Mouse (Mus musculus) kidney, adult 2 months (tissue): ENCODE measurements at regions not wholly inside any gene's neighbourhood (a gene's known extent, or its start where the extent isn't known, plus 50 kb on each side); places are given as distances from the start of the nearest gene placed in this dataset.

Experiments used
- CTCF ChIP-seq: fragments of 200-500 bp; conservative IDR thresholded peaks from 2 replicates; pipeline ENCODE4 v1.5.1; 2011; ENCODE audit warnings: low read depth, mild to moderate bottlenecking, control low read depth, low read length, moderate library complexity, mixed read lengths; ENCODE audit not compliant: insufficient read depth, insufficient read length
- POLR2A ChIP-seq: fragments of 200-500 bp; IDR thresholded peaks from one replicate; pipeline ENCODE4 v1.6.1; 2011; ENCODE audit warnings: low read depth, low read length, control low read depth

DNA sequence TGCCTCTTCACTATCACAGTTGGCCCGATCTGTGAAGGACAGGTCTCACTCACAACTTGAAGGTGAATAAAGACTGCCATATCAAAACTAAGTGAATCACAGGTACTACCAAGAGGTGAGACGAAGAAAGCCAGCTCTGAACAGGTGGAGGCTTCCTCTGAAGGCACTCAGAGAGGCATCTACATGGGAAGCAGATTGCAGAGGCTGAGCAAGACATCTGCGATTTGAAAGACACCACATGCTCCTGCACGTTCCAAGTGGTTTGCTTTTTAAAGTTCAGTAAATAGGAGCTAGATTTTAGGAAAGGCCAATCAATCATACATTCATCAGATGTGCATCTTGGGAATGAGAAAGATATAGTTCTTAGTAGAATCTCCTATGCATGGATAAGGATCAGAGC lies 319.0 kb downstream of the Slc16a7 start:
- no peak for TF ChIP-seq CTCF
- no peak for TF ChIP-seq POLR2A
